Mouse (Mus musculus): ENCODE results near the gene Enho. TPM values are rescaled to one million over a fixed set of nuclear protein-coding genes. Genes with fewer than 3 reads are reported as not detected.
"Not testable (repeated sequence)": the region's sequence is repeated elsewhere in the genome, so short reads cannot be mapped to it uniquely, and the experiment has no call there.

The Enho gene
- total RNA-seq (2021): 10 to 100 TPM; 62.1 to 66.9 TPM

GRCm38 (mm10) chr4:41639913-41640507 lies at the start of gene Enho:
TSS of gene Enho (minus strand) at chr4:41640324.
- peak; percentile 89 to 97 for DNase-seq (ENCODE audit: extremely low spot score in 1 of 2, low spot score in 1 of 2)

- DNase-seq (ENCODE audit: extremely low spot score in 1 of 2, low spot score in 1 of 2): not testable (repeated sequence)
These were observed 48.4 kb upstream of the Enho start for GRCm38 (mm10) chr4:41688562-41688961.

- DNase-seq (ENCODE audit: extremely low spot score in 1 of 2, low spot score in 1 of 2): not testable (repeated sequence)
These were observed 45.9 kb upstream of the Enho start for GRCm38 (mm10) chr4:41685882-41686492.

GRCm38 (mm10) chr4:41684931-41685453 lies 44.9 kb upstream of the Enho start:
- not testable (repeated sequence) for DNase-seq (ENCODE audit: extremely low spot score in 1 of 2, low spot score in 1 of 2)

GRCm38 (mm10) chr4:41684131-41684930 lies 44.2 kb upstream of the Enho start:
- DNase-seq (ENCODE audit: extremely low spot score in 1 of 2, low spot score in 1 of 2): not testable (repeated sequence)

GRCm38 (mm10) chr4:41683303-41683702 lies 43.2 kb upstream of the Enho start:
- DNase-seq (ENCODE audit: extremely low spot score in 1 of 2, low spot score in 1 of 2): not testable (repeated sequence)

GRCm38 (mm10) chr4:41682789-41683188 lies 42.7 kb upstream of the Enho start:
- no peak for DNase-seq (ENCODE audit: extremely low spot score in 1 of 2, low spot score in 1 of 2)

GRCm38 (mm10) chr4:41681947-41682346 lies 41.8 kb upstream of the Enho start:
- DNase-seq (ENCODE audit: extremely low spot score in 1 of 2, low spot score in 1 of 2): no peak

GRCm38 (mm10) chr4:41681176-41681575 lies 41.1 kb upstream of the Enho start:
- no peak for DNase-seq (ENCODE audit: extremely low spot score in 1 of 2, low spot score in 1 of 2)

GRCm38 (mm10) chr4:41679291-41679690 lies 39.2 kb upstream of the Enho start:
- no peak for DNase-seq (ENCODE audit: extremely low spot score in 1 of 2, low spot score in 1 of 2)

GRCm38 (mm10) chr4:41678863-41679262 lies 38.7 kb upstream of the Enho start:
- DNase-seq (ENCODE audit: extremely low spot score in 1 of 2, low spot score in 1 of 2): no peak

- DNase-seq (ENCODE audit: extremely low spot score in 1 of 2, low spot score in 1 of 2): no peak
These were observed 37.0 kb upstream of the Enho start for GRCm38 (mm10) chr4:41677006-41677629.

- DNase-seq (ENCODE audit: extremely low spot score in 1 of 2, low spot score in 1 of 2): no peak
These were observed 36.3 kb upstream of the Enho start for GRCm38 (mm10) chr4:41676248-41677005.

GRCm38 (mm10) chr4:41673186-41673585 lies 33.1 kb upstream of the Enho start:
- DNase-seq (ENCODE audit: extremely low spot score in 1 of 2, low spot score in 1 of 2): no peak

- no peak for DNase-seq (ENCODE audit: extremely low spot score in 1 of 2, low spot score in 1 of 2)
These were observed 32.4 kb upstream of the Enho start for GRCm38 (mm10) chr4:41672522-41672963.

- no peak for DNase-seq (ENCODE audit: extremely low spot score in 1 of 2, low spot score in 1 of 2)
These were observed 31.9 kb upstream of the Enho start for GRCm38 (mm10) chr4:41671963-41672480.

GRCm38 (mm10) chr4:41671500-41671899 lies 31.4 kb upstream of the Enho start:
- no peak for DNase-seq (ENCODE audit: extremely low spot score in 1 of 2, low spot score in 1 of 2)

- no peak for DNase-seq (ENCODE audit: extremely low spot score in 1 of 2, low spot score in 1 of 2)
These were observed 30.7 kb upstream of the Enho start for GRCm38 (mm10) chr4:41670836-41671235.

GRCm38 (mm10) chr4:41666646-41667045 lies 26.5 kb upstream of the Enho start:
- DNase-seq (ENCODE audit: extremely low spot score in 1 of 2, low spot score in 1 of 2): no peak

Data from layer of hippocampus, postnatal 25 days (tissue).